Mouse (Mus musculus) retina, postnatal 7 days (tissue): ENCODE data around the gene D430041D05Rik.

Experiments
- DNase-seq: peaks from one replicate; pipeline ENCODE4 v3.0.0-alpha.2; 2012; ENCODE audit warnings: low read depth, low spot score

D430041D05Rik gene

GRCm38 (mm10) chr2:104408351-104408750, 2.5 kb downstream of the D430041D05Rik start:
- no peak for DNase-seq

- no peak for DNase-seq
Measured at GRCm38 (mm10) chr2:104407913-104408312, 2.9 kb downstream of the D430041D05Rik start.

DNA sequence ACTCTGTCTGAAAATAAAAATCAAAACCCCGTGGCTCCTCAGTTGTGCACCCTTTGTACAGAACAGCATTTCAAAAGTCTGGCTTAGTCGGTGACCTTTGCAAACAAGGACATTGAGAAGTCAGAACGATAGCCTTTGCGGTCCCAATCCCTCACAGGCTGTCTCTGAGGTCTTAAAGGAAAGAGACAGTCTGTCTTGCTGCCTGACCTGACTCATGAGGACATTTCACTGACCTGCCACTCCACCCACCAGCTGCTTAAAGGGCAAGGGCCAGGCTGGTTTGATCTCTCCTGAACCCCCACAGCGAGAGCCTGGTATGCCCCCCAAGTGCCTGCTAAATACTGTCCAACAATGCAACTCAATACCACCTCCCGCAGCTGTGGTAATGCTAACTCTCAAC, 6.8 kb downstream of the D430041D05Rik start:
- no peak for DNase-seq

GRCm38 (mm10) chr2:104398651-104399290, 12.0 kb downstream of the D430041D05Rik start:
- no peak for DNase-seq

- no peak for DNase-seq
Measured at GRCm38 (mm10) chr2:104395961-104396360, 14.9 kb downstream of the D430041D05Rik start.

- no peak for DNase-seq
Measured at GRCm38 (mm10) chr2:104394769-104395168, 16.0 kb downstream of the D430041D05Rik start.

- DNase-seq = no peak
Measured at GRCm38 (mm10) chr2:104392700-104393312, 18.0 kb downstream of the D430041D05Rik start.

DNA sequence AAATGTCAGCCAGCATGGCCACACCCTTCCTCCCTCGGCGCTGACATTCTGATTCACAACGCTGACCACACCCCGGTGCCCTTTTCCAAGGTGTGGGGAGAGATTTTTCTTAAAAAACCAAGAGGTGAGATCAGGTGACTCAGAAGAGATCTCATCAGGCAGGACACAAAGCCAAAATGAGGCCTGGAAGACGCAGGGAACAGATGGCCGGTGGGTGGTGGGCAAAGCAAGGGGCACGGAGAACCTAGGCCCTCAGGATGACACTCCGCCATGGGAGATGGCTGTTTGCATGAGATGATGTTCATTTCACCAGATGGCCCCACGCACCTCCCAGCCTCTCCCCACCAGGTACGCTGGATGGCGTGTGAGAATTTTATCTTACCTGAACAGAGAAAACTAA, 21.6 kb downstream of the D430041D05Rik start:
- DNase-seq = no peak

DNA sequence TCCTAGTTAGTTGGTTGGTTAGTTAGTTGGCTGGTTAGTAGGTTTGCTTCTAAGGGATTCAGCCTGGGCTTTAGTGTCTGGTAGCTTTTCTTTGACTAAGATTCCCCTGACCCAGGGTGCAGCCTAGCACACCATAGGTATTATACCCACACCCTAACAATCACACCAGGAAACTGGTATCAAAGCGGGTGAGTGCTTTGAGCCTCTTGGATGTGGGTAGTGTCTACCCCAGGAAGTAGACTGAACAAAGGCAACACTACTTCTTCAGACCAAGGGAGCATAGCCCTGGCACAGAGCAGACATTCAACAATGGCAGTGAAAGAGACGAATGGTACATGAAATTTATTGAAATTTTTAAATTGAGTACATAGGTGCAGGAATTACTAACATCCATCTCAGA, 24.9 kb downstream of the D430041D05Rik start:
- DNase-seq = no peak

- no peak for DNase-seq
Measured at GRCm38 (mm10) chr2:104383589-104383988, 27.2 kb downstream of the D430041D05Rik start.

GRCm38 (mm10) chr2:104382813-104383212, 28.0 kb downstream of the D430041D05Rik start:
- no peak for DNase-seq

- no peak for DNase-seq
Measured at GRCm38 (mm10) chr2:104379304-104379703, 31.5 kb downstream of the D430041D05Rik start.

DNA sequence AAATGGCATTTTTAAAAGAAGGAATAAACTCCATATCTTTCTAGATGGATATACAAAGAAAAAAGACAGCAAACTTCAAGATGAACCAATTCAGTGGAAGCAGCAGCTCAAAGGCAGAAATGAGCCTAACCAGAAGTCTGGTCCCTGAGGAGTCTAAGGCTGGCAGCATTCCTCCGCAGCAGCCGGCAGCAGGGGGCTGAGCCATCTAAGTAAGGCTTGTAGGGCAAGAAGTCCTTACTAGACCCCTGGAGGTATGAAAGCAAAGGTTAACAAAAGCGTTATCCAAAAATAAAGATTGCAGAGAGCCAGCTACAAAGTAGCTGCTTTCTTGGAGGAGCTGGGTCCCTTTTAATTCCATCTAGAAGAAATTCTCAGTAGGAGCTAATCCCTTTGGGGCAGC, 32.0 kb downstream of the D430041D05Rik start:
- DNase-seq = no peak

GRCm38 (mm10) chr2:104377990-104378389, 32.8 kb downstream of the D430041D05Rik start:
- no peak for DNase-seq

DNA sequence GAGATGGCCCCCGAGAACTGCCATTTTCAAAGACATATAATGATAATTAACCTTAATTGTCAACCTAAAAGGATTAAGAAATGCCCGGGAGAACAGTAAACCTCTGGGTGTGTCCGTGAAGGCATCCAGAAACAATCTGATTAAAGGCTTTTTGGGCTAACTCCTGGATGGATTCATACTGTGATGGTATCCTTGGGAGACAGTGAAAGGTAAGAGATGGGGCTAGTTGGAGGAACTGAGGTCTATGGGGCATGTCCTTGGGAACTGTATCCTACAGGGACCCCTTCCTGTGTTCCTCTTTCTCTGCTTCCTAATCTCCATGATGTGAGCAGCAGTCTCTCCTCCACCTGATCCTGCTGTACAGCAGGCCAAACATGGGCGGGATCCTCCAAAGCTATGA, 38.7 kb downstream of the D430041D05Rik start:
- DNase-seq = no peak

GRCm38 (mm10) chr2:104371606-104372130, 39.1 kb downstream of the D430041D05Rik start:
- no peak for DNase-seq

DNA sequence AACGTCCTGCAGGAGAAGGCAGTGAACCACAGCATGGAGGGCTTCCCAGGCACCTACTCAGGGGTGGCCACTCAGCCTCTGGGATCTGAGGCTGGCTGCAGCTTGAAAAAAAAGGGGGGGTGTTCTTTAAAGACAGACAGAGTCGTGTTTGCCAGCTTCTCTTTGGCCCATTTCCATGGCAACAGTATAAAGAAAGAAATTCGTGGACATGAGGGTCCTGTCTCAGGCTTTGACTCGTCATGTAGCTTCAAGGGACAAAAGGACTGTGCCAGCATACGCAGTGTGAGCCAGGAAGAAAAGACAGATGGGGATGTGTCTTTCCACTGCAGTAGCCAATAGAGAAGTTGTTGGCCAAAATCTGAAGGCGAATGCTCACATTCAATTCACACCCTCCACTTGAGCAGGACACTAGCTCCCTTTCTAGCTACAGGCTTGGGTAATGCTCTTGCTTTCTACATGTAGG, 42.9 kb downstream of the D430041D05Rik start:
- no peak for DNase-seq

GRCm38 (mm10) chr2:104367291-104367690, 43.5 kb downstream of the D430041D05Rik start:
- no peak for DNase-seq

- DNase-seq = no peak
Measured at GRCm38 (mm10) chr2:104359305-104359704, 51.5 kb downstream of the D430041D05Rik start.

DNA sequence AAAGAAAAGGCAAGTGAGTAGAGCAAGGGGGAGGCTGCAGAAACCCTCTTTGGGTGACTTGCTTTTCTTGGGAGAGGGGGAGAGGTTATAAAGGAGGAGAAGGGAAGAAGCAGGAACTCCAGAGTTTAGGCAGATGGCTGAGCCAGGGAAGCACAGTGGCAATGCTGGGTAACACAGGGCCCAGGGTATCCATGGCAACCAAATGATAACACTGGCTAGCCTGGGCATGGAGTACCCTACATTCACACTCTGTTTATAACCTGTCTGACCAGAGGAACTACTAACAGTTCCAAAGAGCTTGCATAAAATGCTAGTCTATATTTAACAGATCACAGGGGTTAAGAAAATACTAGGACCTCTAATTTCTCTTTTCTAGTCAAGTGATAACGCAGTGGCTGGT, 51.9 kb downstream of the D430041D05Rik start:
- DNase-seq = no peak

DNA sequence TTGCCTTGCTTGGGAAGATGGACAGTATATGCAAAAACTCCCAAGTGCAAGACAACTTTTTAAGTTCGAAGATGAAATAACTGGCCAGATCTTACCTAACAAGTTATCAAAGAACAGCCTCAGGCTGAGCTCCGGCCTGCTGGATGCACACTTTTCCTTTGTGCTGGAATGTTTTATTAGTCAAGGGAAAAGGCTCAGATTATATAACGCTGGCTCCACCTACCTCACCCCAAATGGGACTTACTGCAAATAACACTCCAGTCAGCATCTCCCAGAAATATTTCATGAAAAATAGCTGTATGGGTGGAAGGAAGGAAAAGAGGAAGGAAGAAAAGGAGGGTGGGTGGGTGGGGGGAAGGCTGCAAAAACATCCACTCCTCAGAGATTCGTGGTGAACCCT, 54.3 kb downstream of the D430041D05Rik start:
- DNase-seq = no peak

- DNase-seq = no peak
Measured at GRCm38 (mm10) chr2:104354117-104354516, 56.7 kb downstream of the D430041D05Rik start.

DNA sequence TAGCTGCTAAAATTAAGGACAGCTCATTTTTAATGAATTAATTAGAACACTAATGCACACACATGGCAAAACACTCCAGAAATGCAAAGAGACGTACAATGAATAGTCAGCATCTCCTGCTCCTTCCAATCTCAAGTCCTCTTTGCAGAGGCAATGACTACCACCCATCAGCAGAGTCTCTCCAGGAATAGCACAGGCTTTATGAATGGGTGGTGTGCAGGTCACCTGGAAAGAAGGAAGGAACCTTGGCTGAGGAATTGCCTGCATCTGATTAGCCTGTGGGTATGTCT, 58.7 kb downstream of the D430041D05Rik start:
- DNase-seq = no peak
